Mouse (Mus musculus): ENCODE results near the gene Tap2. TPM values are rescaled to one million over a fixed set of nuclear protein-coding genes. Genes with fewer than 3 reads are reported as not detected.

Tap2 gene
- polyA plus RNA-seq, 1 experiment from 2014 or later, result 12.7 TPM

- Histone ChIP-seq H3K27ac (no peak within 1 kb of the TSS), H3K9ac (peak within 1 kb of the TSS; percentile 45), H3K36me3 (no peaks in the 10 kb centered on the region), H3K4me1 (peaks cover 5% of the 10 kb centered on the region; the same call in 1 of the 2 replicates), H3K27me3 (peaks cover 65% of the 10 kb centered on the region), H3K9me3 (no peaks in the 10 kb centered on the region), H3K4me2 (peak within 1 kb of the TSS; percentile 73), H3K4me3 (peak within 1 kb of the TSS; percentile 51)
- peak; percentile 78 for ATAC-seq (ENCODE audit: borderline replicate concordance, extremely low read depth, low FRiP score, low TSS enrichment)
- 5% methylated on average over 40 of the region's 41 CpGs for WGBS
These were observed 6.1 kb upstream of the Tap2 start, which contains the start of gene Psmb8 for GRCm38 (mm10) chr17:34196941-34197894. Gene Psmb8 (plus strand): TSS chr17:34197721.

- Histone ChIP-seq H3K4me1 (peaks cover 5% of the 10 kb centered on the region; the same call in 1 of the 2 replicates), H3K4me2 (peak overlapping the region; percentile 73), H3K27ac (no peak overlapping the region), H3K36me3 (no peaks in the 10 kb centered on the region), H3K9me3 (no peaks in the 10 kb centered on the region), H3K27me3 (peaks cover 57% of the 10 kb centered on the region), H3K9ac (peak overlapping the region; percentile 45), H3K4me3 (peak overlapping the region; percentile 51)
- WGBS, result 3% methylated on average over 32 of the region's 32 CpGs
- no peak for ATAC-seq (ENCODE audit: borderline replicate concordance, extremely low read depth, low FRiP score, low TSS enrichment)
These were observed 5.3 kb upstream of the Tap2 start for GRCm38 (mm10) chr17:34197904-34198520.

- Histone ChIP-seq H3K27me3 (peaks cover 54% of the 10 kb centered on the region), H3K4me3 (peak overlapping the region; percentile 51), H3K27ac (no peak overlapping the region), H3K4me2 (peak overlapping the region; percentile 73), H3K9ac (peak overlapping the region; percentile 45), H3K9me3 (no peaks in the 10 kb centered on the region), H3K36me3 (no peaks in the 10 kb centered on the region), H3K4me1 (peaks cover 5% of the 10 kb centered on the region; the same call in 1 of the 2 replicates)
- 9% methylated on average over 11 of the region's 11 CpGs for WGBS
- ATAC-seq (ENCODE audit: borderline replicate concordance, extremely low read depth, low FRiP score, low TSS enrichment), result no peak
These were observed 4.8 kb upstream of the Tap2 start for GRCm38 (mm10) chr17:34198521-34198912.

- 62% methylated on average over 12 of the region's 12 CpGs for whole genome bisulfite sequencing
- H3K27ac ChIP-seq, result no peak overlapping the region
- no peaks in the 10 kb centered on the region for H3K9me3 ChIP-seq
- ATAC-seq (ENCODE audit: borderline replicate concordance, extremely low read depth, low FRiP score, low TSS enrichment), result no peak
- H3K4me1 ChIP-seq, result peaks cover 5% of the 10 kb centered on the region; the same call in 1 of the 2 replicates
- no peak overlapping the region for H3K4me2 ChIP-seq
- peaks cover 48% of the 10 kb centered on the region for H3K27me3 ChIP-seq
- H3K9ac ChIP-seq, result no peak overlapping the region
- H3K4me3 ChIP-seq, result peak overlapping the region; percentile 51; the same call in 1 of the 2 replicates
- no peaks in the 10 kb centered on the region for H3K36me3 ChIP-seq
These were observed 4.2 kb upstream of the Tap2 start for GRCm38 (mm10) chr17:34199050-34199619.

GRCm38 (mm10) chr17:34200047-34200446 lies 3.3 kb upstream of the Tap2 start:
- Histone ChIP-seq H3K27me3 (peaks cover 38% of the 10 kb centered on the region), H3K27ac (no peak overlapping the region), H3K36me3 (no peaks in the 10 kb centered on the region), H3K4me1 (peaks cover 8% of the 10 kb centered on the region), H3K9me3 (no peaks in the 10 kb centered on the region), H3K4me2 (no peak overlapping the region), H3K9ac (no peak overlapping the region), H3K4me3 (no peak overlapping the region)
- 81% methylated on average over 10 of the region's 10 CpGs for WGBS
- ATAC-seq (ENCODE audit: borderline replicate concordance, extremely low read depth, low FRiP score, low TSS enrichment), result no peak

- no peak overlapping the region for H3K9ac ChIP-seq
- no peak overlapping the region for H3K4me3 ChIP-seq
- peaks cover 32% of the 10 kb centered on the region for H3K27me3 ChIP-seq
- H3K9me3 ChIP-seq, result no peaks in the 10 kb centered on the region
- peaks cover 16% of the 10 kb centered on the region for H3K4me1 ChIP-seq
- H3K27ac ChIP-seq, result no peak overlapping the region
- H3K4me2 ChIP-seq, result no peak overlapping the region
- no peak for ATAC-seq (ENCODE audit: borderline replicate concordance, extremely low read depth, low FRiP score, low TSS enrichment)
- H3K36me3 ChIP-seq, result no peaks in the 10 kb centered on the region
- 86% methylated on average over 16 of the region's 16 CpGs for WGBS
These were observed 2.4 kb upstream of the Tap2 start for GRCm38 (mm10) chr17:34200772-34201505.

- H3K27ac ChIP-seq, result no peak overlapping the region
- no peak for ATAC-seq (ENCODE audit: borderline replicate concordance, extremely low read depth, low FRiP score, low TSS enrichment)
- 61% methylated on average over 7 of the region's 7 CpGs for WGBS
- H3K36me3 ChIP-seq, result no peaks in the 10 kb centered on the region
- peaks cover 16% of the 10 kb centered on the region for H3K4me1 ChIP-seq
- no peak overlapping the region for H3K4me2 ChIP-seq
- no peaks in the 10 kb centered on the region for H3K9me3 ChIP-seq
- peaks cover 31% of the 10 kb centered on the region for H3K27me3 ChIP-seq
- no peak overlapping the region for H3K4me3 ChIP-seq
- H3K9ac ChIP-seq, result no peak overlapping the region
These were observed 1.7 kb upstream of the Tap2 start for GRCm38 (mm10) chr17:34201506-34202055.

GRCm38 (mm10) chr17:34202760-34203442 lies 426 bp upstream of the Tap2 start:
- Histone ChIP-seq H3K9ac (no peak overlapping the region), H3K27ac (no peak overlapping the region), H3K4me3 (no peak overlapping the region), H3K4me2 (no peak overlapping the region), H3K27me3 (peaks cover 19% of the 10 kb centered on the region), H3K4me1 (peaks cover 13% of the 10 kb centered on the region), H3K36me3 (no peaks in the 10 kb centered on the region), H3K9me3 (no peaks in the 10 kb centered on the region)
- no peak for ATAC-seq (ENCODE audit: borderline replicate concordance, extremely low read depth, low FRiP score, low TSS enrichment)
- WGBS, result 82% methylated on average over 4 of the region's 4 CpGs

- Histone ChIP-seq H3K4me1 (peaks cover 11% of the 10 kb centered on the region), H3K27me3 (peaks cover 6% of the 10 kb centered on the region), H3K9me3 (no peaks in the 10 kb centered on the region), H3K27ac (no peak overlapping the region; the same call in 1 of the 2 replicates), H3K36me3 (no peaks in the 10 kb centered on the region), H3K4me2 (peak overlapping the region; percentile 96), H3K9ac (peak overlapping the region; percentile 63), H3K4me3 (peak overlapping the region; percentile 75)
- 1% methylated on average over 44 of the region's 44 CpGs for WGBS
- peak; percentile 61; the same call in 1 of the 2 replicates for ATAC-seq (ENCODE audit: borderline replicate concordance, extremely low read depth, low FRiP score, low TSS enrichment)
These were observed 1.1 kb downstream of the Tap2 start for GRCm38 (mm10) chr17:34204303-34205010.

GRCm38 (mm10) chr17:34205021-34205745 lies 1.9 kb downstream of the Tap2 start:
- Histone ChIP-seq H3K9ac (peak overlapping the region; percentile 63), H3K36me3 (no peaks in the 10 kb centered on the region), H3K4me1 (peaks cover 11% of the 10 kb centered on the region), H3K4me3 (peak overlapping the region; percentile 75), H3K4me2 (peak overlapping the region; percentile 96), H3K27ac (no peak overlapping the region), H3K9me3 (no peaks in the 10 kb centered on the region), H3K27me3 (peaks cover 6% of the 10 kb centered on the region)
- 14% methylated on average over 18 of the region's 18 CpGs for WGBS
- no peak for ATAC-seq (ENCODE audit: borderline replicate concordance, extremely low read depth, low FRiP score, low TSS enrichment)

Measured in lung, embryonic 15.5 days (tissue).